Comparison of ENCODE assay signal across 18 mouse cellular contexts in genomic region chr12:78691325-78691724, GRCm38 (mm10). TPM values are rescaled to one million over a fixed set of nuclear protein-coding genes. Genes with fewer than 3 reads are reported as not detected.
"Had no signal": no experiment of that assay in that cellular context is flagged by ENCODE, and none has a peak within 500 bp of the region (broad histone marks: within the 10 kb centered on the region; RNA-seq: fewer than 3 reads in every experiment).

TSS of gene Fam71d (plus strand) at chr12:78691535.

- H3K27ac ChIP-seq: limb, embryonic 12.5 days; liver, embryonic 14.5 days; midbrain, embryonic 15.5 days had no signal

- H3K9ac ChIP-seq: limb, embryonic 12.5 days; liver, embryonic 14.5 days; midbrain, embryonic 15.5 days had no signal

- ATAC-seq: hindbrain, embryonic 16.5 days; inflammation-experienced regulatory T-cells, adult 6 months; intestine, postnatal 0 days; midbrain, embryonic 15.5 days had no signal

- H3K4me1 ChIP-seq: limb, embryonic 12.5 days; midbrain, embryonic 15.5 days had no signal

- H3K9me3 ChIP-seq: limb, embryonic 12.5 days; midbrain, embryonic 15.5 days had no signal

- H3K27me3 ChIP-seq: limb, embryonic 12.5 days; midbrain, embryonic 15.5 days had no signal

- H3K36me3 ChIP-seq: limb, embryonic 12.5 days; midbrain, embryonic 15.5 days had no signal

- H3K4me2 ChIP-seq: limb, embryonic 12.5 days; midbrain, embryonic 11.5 days; midbrain, embryonic 15.5 days had no signal

- DNase-seq: layer of hippocampus, adult 9-11 months; layer of hippocampus, postnatal 36 days; lung, adult 18-20 months; right cerebral cortex, postnatal 25 days; thymus, adult 18-20 months; thymus, postnatal 14 days had no signal

- H3K4me3 ChIP-seq: limb, embryonic 12.5 days; midbrain, embryonic 15.5 days had no signal

RNA-seq across cellular contexts. Expression of gene Fam71d, which starts in this region (rescaled TPM):
- total RNA-seq: liver, adult 2 months; megakaryocyte, adult 5-6 weeks had no signal
- polyA plus RNA-seq: inflammation-experienced regulatory T-cells, adult 6 months; intestine, postnatal 0 days; limb, embryonic 12.5 days; liver, adult 2 months; liver, embryonic 14.5 days; lung, embryonic 16.5 days; midbrain, embryonic 11.5 days; small intestine, adult 2 months; stomach, embryonic 16.5 days had no signal
